Mouse (Mus musculus): ENCODE measurements around the gene Cyp4f18. TPM values are rescaled to one million over a fixed set of nuclear protein-coding genes. Genes with fewer than 3 reads are reported as not detected.

Cyp4f18 gene
- polyA plus RNA-seq, 1 experiment from 2014 or later, result 0.36 TPM

DNA sequence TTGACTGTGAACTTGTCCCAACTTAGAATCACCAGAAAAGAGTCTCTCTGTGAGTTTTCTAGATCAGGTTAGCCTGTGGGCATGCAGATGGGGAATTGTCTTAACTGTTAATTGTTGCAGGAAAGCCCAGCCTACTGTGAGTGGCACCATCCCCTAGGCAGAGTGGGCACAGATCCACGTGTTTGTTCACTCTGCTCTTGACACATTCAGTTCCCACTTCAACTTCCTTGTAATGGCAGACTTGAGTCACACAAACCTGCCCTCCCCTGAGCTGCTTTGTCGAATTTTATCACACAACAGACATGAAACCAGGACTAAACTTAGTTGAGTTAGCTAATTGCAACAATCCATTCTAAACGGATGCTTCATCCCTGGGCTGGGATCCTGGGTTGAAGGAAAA is 9.2 kb downstream of the Cyp4f18 start:
- H3K27ac ChIP-seq (replicated peaks; ENCODE audit: low read depth, low read length), result no peak overlapping the region
- H3K27me3 ChIP-seq (ENCODE audit: control insufficient read depth, insufficient read depth, low read length), result no peaks in the 10 kb centered on the region
- no peaks in the 10 kb centered on the region for H3K9me3 ChIP-seq (replicated peaks; ENCODE audit: control insufficient read depth, low read length)
- no peaks in the 10 kb centered on the region for H3K36me3 ChIP-seq (replicated peaks; ENCODE audit: control insufficient read depth, insufficient read depth, low read depth, low read length)
- H3K4me3 ChIP-seq (ENCODE audit: low read depth, low read length), result no peak overlapping the region
- H3K4me1 ChIP-seq (ENCODE audit: control insufficient read depth, insufficient read depth, low read length), result no peaks in the 10 kb centered on the region
- no peak overlapping the region for H3K4me2 ChIP-seq (ENCODE audit: low read depth, low read length)
- no peak overlapping the region for H3K9ac ChIP-seq (replicated peaks; ENCODE audit: low read length)
- ATAC-seq (replicated peaks; ENCODE audit: insufficient number of reproducible peaks, low FRiP score, low TSS enrichment, low read depth) (no peak), DNase-seq (ENCODE audit: low spot score) (no peak)
- 61% methylated on average over 3 of the region's 3 CpGs for WGBS

DNA sequence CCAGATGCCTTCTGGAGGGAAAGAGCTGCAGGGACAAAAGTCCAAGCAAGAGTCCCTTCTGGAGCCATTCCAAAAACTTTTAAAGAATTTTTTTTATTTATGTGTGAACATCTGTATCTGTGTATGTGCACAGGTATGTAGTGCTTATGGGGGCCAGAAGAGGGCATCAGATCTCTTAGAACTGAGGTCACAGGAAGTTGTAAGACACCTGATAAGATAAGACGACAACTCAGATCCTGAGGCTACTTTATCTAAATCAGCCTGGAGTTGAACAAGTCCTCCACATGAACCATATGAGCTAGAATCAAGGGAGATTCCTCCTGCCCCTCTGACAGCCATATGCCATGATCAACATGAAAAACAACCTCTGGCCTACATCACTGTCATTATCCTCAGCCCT is 10.0 kb downstream of the Cyp4f18 start:
- Histone ChIP-seq H3K9me3 (replicated peaks; ENCODE audit: control insufficient read depth, low read length) (no peaks in the 10 kb centered on the region), H3K4me2 (ENCODE audit: low read depth, low read length) (no peak overlapping the region), H3K4me3 (ENCODE audit: low read depth, low read length) (no peak overlapping the region), H3K27me3 (ENCODE audit: control insufficient read depth, insufficient read depth, low read length) (no peaks in the 10 kb centered on the region), H3K4me1 (ENCODE audit: control insufficient read depth, insufficient read depth, low read length) (no peaks in the 10 kb centered on the region), H3K36me3 (replicated peaks; ENCODE audit: control insufficient read depth, insufficient read depth, low read depth, low read length) (no peaks in the 10 kb centered on the region), H3K9ac (replicated peaks; ENCODE audit: low read length) (no peak overlapping the region), H3K27ac (replicated peaks; ENCODE audit: low read depth, low read length) (no peak overlapping the region)
- WGBS, result 93% methylated on average over 1 of the region's 1 CpGs
- ATAC-seq (replicated peaks; ENCODE audit: insufficient number of reproducible peaks, low FRiP score, low TSS enrichment, low read depth), result no peak
- no peak for DNase-seq (ENCODE audit: low spot score)

DNA sequence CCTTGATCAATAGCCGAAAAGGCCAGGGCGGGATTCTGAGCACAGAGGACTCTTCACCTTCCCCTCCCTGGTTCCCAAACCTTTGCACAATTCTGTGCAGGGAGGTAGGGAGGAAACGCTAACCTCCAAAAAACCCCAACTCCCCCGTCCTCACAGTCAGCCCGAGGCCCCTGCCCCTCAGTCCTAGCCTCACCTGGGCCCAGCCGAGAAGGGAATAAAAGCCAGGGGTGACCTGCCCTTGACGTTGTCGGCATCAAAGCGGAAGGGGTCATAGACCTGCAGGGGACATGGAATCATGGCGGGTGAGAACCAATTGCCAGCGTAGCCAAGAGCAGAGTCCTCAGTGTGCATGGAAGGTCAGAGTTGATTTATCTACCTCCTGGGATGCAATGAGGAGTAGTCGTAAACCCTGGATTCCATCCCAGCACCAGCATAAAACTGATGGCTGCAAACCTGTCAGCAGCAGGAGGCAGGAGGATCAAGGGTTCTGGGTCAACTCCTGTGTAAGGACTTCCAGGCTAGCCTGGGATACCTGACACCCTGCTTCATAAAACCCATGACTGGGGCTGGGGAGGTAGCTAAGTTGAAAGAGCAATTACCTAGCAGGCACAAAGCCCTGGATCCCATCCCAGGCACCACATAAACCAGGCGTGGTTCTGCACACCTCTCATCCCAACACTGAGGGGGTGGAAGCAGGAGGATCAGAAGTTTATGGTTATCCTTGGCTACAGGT is 20.4 kb downstream of the Cyp4f18 start:
- H3K36me3 ChIP-seq (replicated peaks; ENCODE audit: control insufficient read depth, insufficient read depth, low read depth, low read length), result no peaks in the 10 kb centered on the region
- H3K4me1 ChIP-seq (ENCODE audit: control insufficient read depth, insufficient read depth, low read length), result no peaks in the 10 kb centered on the region
- H3K9me3 ChIP-seq (replicated peaks; ENCODE audit: control insufficient read depth, low read length), result no peaks in the 10 kb centered on the region
- no peaks in the 10 kb centered on the region for H3K27me3 ChIP-seq (ENCODE audit: control insufficient read depth, insufficient read depth, low read length)
- H3K9ac ChIP-seq (replicated peaks; ENCODE audit: low read length), result peak overlapping the region; percentile 60
- peak overlapping the region; percentile 32 for H3K4me3 ChIP-seq (ENCODE audit: low read depth, low read length)
- DNase-seq (ENCODE audit: low spot score) (no peak), ATAC-seq (replicated peaks; ENCODE audit: insufficient number of reproducible peaks, low FRiP score, low TSS enrichment, low read depth) (peak; percentile 53; the same call in 1 of the 2 replicates)
- H3K27ac ChIP-seq (replicated peaks; ENCODE audit: low read depth, low read length), result no peak overlapping the region
- WGBS, result 61% methylated on average over 13 of the region's 13 CpGs
- peak overlapping the region; percentile 64 for H3K4me2 ChIP-seq (ENCODE audit: low read depth, low read length)

DNA sequence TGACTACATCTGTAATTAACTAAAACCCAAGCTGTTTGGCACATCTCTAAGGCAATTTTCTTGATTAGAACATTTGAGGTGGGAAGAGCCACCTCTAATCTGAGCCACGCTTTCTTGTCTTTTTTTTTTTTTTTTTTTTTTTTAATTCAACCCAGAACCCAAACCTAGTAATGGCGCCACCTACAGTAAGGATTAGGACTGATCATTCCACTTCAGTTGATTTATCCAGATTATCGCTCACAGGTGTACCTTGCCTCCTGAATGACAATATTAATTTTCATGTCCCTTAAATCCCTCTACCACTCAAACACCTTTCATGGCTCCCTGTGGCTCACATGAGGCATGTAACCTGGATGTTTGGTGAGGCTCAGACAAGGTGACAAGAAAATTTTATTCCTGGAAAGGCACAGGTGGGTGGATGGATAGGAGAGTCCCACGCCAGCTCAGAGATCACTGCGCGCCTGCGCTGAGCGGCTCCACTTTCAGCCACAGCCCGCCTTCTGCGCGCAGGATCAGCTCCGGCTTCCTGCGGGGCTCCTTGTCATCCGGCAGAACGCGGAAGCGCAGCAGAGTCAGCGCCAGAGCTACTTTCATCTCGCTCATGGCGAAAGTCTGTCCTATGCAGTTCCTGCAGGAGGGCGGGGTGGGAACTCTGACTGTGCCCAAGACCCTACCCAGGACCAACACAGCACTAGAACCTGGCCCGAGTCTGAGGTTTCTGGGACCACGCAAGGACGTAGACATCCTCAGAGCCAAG is 21.1 kb downstream of the Cyp4f18 start:
- WGBS, result 8% methylated on average over 24 of the region's 24 CpGs
- no peaks in the 10 kb centered on the region for H3K9me3 ChIP-seq (replicated peaks; ENCODE audit: control insufficient read depth, low read length)
- H3K4me2 ChIP-seq (ENCODE audit: low read depth, low read length), result peak overlapping the region; percentile 64
- H3K27ac ChIP-seq (replicated peaks; ENCODE audit: low read depth, low read length), result no peak overlapping the region
- DNase-seq (ENCODE audit: low spot score), result peak; percentile 67
- no peaks in the 10 kb centered on the region for H3K27me3 ChIP-seq (ENCODE audit: control insufficient read depth, insufficient read depth, low read length)
- H3K9ac ChIP-seq (replicated peaks; ENCODE audit: low read length), result peak overlapping the region; percentile 60
- ATAC-seq (replicated peaks; ENCODE audit: insufficient number of reproducible peaks, low FRiP score, low TSS enrichment, low read depth), result peak; percentile 60; the same call in 1 of the 2 replicates
- peak overlapping the region; percentile 32 for H3K4me3 ChIP-seq (ENCODE audit: low read depth, low read length)
- no peaks in the 10 kb centered on the region for H3K36me3 ChIP-seq (replicated peaks; ENCODE audit: control insufficient read depth, insufficient read depth, low read depth, low read length)
- no peaks in the 10 kb centered on the region for H3K4me1 ChIP-seq (ENCODE audit: control insufficient read depth, insufficient read depth, low read length)

DNA sequence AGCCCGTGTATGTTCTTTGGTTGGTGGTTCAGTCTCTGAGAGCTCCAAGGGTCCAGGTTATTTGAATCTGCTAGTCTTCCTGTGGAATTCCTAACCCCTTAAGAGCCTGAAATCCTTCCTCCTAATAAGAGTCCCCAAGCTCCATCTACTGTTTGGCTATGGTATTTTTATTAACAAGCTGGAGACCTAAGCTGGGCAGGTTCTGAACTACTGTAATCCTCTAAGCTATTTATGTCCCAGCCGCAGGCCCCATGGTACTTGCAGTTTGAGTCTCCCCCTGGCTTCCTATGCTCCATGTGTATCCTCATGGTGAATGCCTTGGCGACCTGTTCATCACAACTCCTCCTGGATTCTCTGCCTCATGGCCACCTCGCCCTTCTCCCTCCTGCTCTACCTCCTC is 24.8 kb downstream of the Cyp4f18 start:
- no peak overlapping the region for H3K27ac ChIP-seq (replicated peaks; ENCODE audit: low read depth, low read length)
- no peaks in the 10 kb centered on the region for H3K4me1 ChIP-seq (ENCODE audit: control insufficient read depth, insufficient read depth, low read length)
- no peaks in the 10 kb centered on the region for H3K36me3 ChIP-seq (replicated peaks; ENCODE audit: control insufficient read depth, insufficient read depth, low read depth, low read length)
- WGBS, result 53% methylated on average over 4 of the region's 4 CpGs
- no peak overlapping the region for H3K4me2 ChIP-seq (ENCODE audit: low read depth, low read length)
- no peaks in the 10 kb centered on the region for H3K9me3 ChIP-seq (replicated peaks; ENCODE audit: control insufficient read depth, low read length)
- peak; percentile 38 for DNase-seq (ENCODE audit: low spot score)
- H3K9ac ChIP-seq (replicated peaks; ENCODE audit: low read length), result no peak overlapping the region
- no peak overlapping the region for H3K4me3 ChIP-seq (ENCODE audit: low read depth, low read length)
- H3K27me3 ChIP-seq (ENCODE audit: control insufficient read depth, insufficient read depth, low read length), result no peaks in the 10 kb centered on the region
- ATAC-seq (replicated peaks; ENCODE audit: insufficient number of reproducible peaks, low FRiP score, low TSS enrichment, low read depth), result no peak

DNA sequence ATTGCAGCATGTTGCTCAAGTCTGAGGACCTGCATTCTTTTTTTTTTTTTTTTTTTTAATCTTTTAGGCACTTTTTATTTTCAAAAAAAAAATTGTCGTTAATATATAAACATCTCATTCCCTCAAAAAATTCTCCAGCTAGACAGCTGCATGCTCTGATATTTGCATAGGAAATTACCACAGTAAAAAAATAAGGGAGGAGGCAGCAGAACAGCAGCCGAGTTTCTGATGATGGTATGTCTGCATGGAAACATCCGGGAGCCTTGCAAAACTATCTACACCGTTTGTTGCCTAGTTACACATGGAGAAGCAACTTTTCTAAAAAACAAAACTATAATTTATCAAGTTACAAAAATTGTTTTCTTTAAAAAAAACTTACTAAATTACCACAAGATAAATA is 28.0 kb downstream of the Cyp4f18 start:
- DNase-seq (ENCODE audit: low spot score) (no peak), ATAC-seq (replicated peaks; ENCODE audit: insufficient number of reproducible peaks, low FRiP score, low TSS enrichment, low read depth) (no peak)
- Histone ChIP-seq H3K27ac (replicated peaks; ENCODE audit: low read depth, low read length) (no peak overlapping the region), H3K36me3 (replicated peaks; ENCODE audit: control insufficient read depth, insufficient read depth, low read depth, low read length) (no peaks in the 10 kb centered on the region), H3K9ac (replicated peaks; ENCODE audit: low read length) (no peak overlapping the region), H3K4me3 (ENCODE audit: low read depth, low read length) (no peak overlapping the region), H3K4me1 (ENCODE audit: control insufficient read depth, insufficient read depth, low read length) (no peaks in the 10 kb centered on the region), H3K27me3 (ENCODE audit: control insufficient read depth, insufficient read depth, low read length) (no peaks in the 10 kb centered on the region), H3K4me2 (ENCODE audit: low read depth, low read length) (no peak overlapping the region), H3K9me3 (replicated peaks; ENCODE audit: control insufficient read depth, low read length) (no peaks in the 10 kb centered on the region)
- 77% methylated on average over 4 of the region's 4 CpGs for WGBS

DNA sequence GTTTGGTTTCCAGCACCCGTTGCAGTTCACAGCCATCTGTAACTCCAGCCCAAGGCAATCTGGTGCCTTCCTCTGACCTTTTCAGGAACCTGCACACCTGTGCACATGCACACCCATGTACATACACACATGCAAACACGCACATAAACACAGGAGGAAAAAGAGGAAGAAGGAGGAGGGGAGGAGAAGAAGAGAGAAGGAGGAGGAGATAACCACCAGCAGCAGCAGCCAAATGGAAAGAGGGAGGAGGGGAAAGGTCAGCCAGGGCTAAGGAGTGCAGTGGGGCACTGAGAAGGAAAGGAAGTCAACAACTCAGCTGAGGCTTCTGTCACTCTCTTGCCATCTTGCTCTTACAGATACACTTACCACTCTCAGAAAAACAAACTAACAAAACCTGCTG is 28.4 kb downstream of the Cyp4f18 start:
- H3K4me3 ChIP-seq (ENCODE audit: low read depth, low read length), result no peak overlapping the region
- H3K9ac ChIP-seq (replicated peaks; ENCODE audit: low read length), result no peak overlapping the region
- no peaks in the 10 kb centered on the region for H3K27me3 ChIP-seq (ENCODE audit: control insufficient read depth, insufficient read depth, low read length)
- no peak overlapping the region for H3K4me2 ChIP-seq (ENCODE audit: low read depth, low read length)
- no peaks in the 10 kb centered on the region for H3K36me3 ChIP-seq (replicated peaks; ENCODE audit: control insufficient read depth, insufficient read depth, low read depth, low read length)
- ATAC-seq (replicated peaks; ENCODE audit: insufficient number of reproducible peaks, low FRiP score, low TSS enrichment, low read depth) (no peak), DNase-seq (ENCODE audit: low spot score) (no peak)
- H3K27ac ChIP-seq (replicated peaks; ENCODE audit: low read depth, low read length), result no peak overlapping the region
- H3K9me3 ChIP-seq (replicated peaks; ENCODE audit: control insufficient read depth, low read length), result no peaks in the 10 kb centered on the region
- no peaks in the 10 kb centered on the region for H3K4me1 ChIP-seq (ENCODE audit: control insufficient read depth, insufficient read depth, low read length)
- WGBS, result 73% methylated on average over 2 of the region's 2 CpGs

DNA sequence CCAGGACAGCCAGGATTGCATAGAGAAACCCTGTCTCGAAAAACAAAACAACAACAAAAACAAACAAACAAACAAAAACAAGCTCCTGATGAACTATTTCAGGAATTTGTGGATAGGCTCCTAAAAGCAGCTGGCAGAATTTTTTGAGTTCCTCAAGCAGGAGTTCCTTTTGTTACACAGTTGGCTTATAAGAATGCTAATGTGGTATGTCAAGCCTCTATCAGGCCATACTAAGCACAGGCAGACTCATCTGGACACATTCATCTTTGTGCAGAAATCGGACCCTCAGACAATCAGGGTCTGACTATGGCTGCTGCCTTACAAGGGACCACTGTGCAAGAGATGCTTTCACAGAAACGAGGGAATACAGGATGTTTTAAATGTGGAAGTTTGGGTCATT is 35.2 kb downstream of the Cyp4f18 start:
- Histone ChIP-seq H3K9ac (replicated peaks; ENCODE audit: low read length) (no peak overlapping the region), H3K9me3 (replicated peaks; ENCODE audit: control insufficient read depth, low read length) (no peaks in the 10 kb centered on the region), H3K4me1 (ENCODE audit: control insufficient read depth, insufficient read depth, low read length) (no peaks in the 10 kb centered on the region), H3K4me3 (ENCODE audit: low read depth, low read length) (no peak overlapping the region), H3K4me2 (ENCODE audit: low read depth, low read length) (no peak overlapping the region), H3K27me3 (ENCODE audit: control insufficient read depth, insufficient read depth, low read length) (no peaks in the 10 kb centered on the region), H3K36me3 (replicated peaks; ENCODE audit: control insufficient read depth, insufficient read depth, low read depth, low read length) (no peaks in the 10 kb centered on the region), H3K27ac (replicated peaks; ENCODE audit: low read depth, low read length) (no peak overlapping the region)
- 77% methylated on average over 3 of the region's 3 CpGs for WGBS
- ATAC-seq (replicated peaks; ENCODE audit: insufficient number of reproducible peaks, low FRiP score, low TSS enrichment, low read depth) (no peak), DNase-seq (ENCODE audit: low spot score) (no peak)

Measured in embryonic facial prominence, embryonic 11.5 days (tissue).